Mouse (Mus musculus): ENCODE measurements around the gene Ugt2a1. TPM values are rescaled to one million over a fixed set of nuclear protein-coding genes. Genes with fewer than 3 reads are reported as not detected.
"Not testable (repeated sequence)": the region's sequence is repeated elsewhere in the genome, so short reads cannot be mapped to it uniquely, and the experiment has no call there.

Ugt2a1 gene
- total RNA-seq, 1 experiment from 2014 or later = not detected

DNA sequence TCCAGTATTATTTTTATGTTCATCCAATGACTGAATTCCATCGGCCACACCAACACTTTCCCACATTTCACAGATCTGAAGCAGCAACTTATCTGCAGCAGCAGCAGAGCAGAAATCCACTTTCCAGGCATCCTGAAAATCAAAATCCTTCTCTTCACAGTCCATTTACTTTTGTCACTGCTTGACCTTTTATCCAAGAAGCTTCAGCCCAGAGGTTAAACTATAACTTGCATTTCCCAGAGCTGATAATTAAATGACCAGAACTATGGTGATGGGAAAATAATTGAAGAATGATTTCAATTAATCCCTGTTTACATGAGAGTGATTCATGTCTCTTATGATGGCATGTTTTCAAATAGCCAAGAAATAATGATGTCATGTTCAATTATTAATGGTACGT, 66.6 kb downstream of the Ugt2a1 start, which contains the start of gene Ugt2b38:
Gene Ugt2b38, minus strand, starts transcription at position 163 of the 400 bp plus-strand sequence.
- not testable (repeated sequence) for ATAC-seq (replicated peaks in 1 of 2; ENCODE audit: insufficient read depth in 1 of 2, low FRiP score in 2 of 2, low TSS enrichment in 1 of 2, low read depth in 1 of 2, poor library complexity in 2 of 2, severe bottlenecking in 2 of 2)

Other genes with a start within 250 kb of the Ugt2a1 start
- not detected in 2 replicates for gene Ugt2b37, start 236.1 kb downstream of the Ugt2a1 start, total RNA-seq (2017)
- gene Ugt2a3, start 153.7 kb downstream of the Ugt2a1 start, total RNA-seq (2017) = not detected in 2 replicates
- not detected in 2 replicates for gene Ugt2b38, start 66.7 kb downstream of the Ugt2a1 start, total RNA-seq (2017)
- not detected in 2 replicates for gene Ugt2a2, start 8.6 kb downstream of the Ugt2a1 start, total RNA-seq (2017)
- not detected in 2 replicates for gene Gm43638, start 4.1 kb downstream of the Ugt2a1 start, total RNA-seq (2017)
- not detected in 2 replicates for gene Sult1b1, start 47.3 kb upstream of the Ugt2a1 start, total RNA-seq (2017)
- gene Sult1d1, start 78.2 kb upstream of the Ugt2a1 start, total RNA-seq (2017) = not detected in 2 replicates
- gene Sult1e1, start 100.7 kb upstream of the Ugt2a1 start, total RNA-seq (2017) = not detected in 2 replicates
- not detected in 2 replicates for gene Csn1s1, start 175.3 kb upstream of the Ugt2a1 start, total RNA-seq (2017)
- not detected in 2 replicates for gene Csn2, start 208.8 kb upstream of the Ugt2a1 start, total RNA-seq (2017)

All from hematopoietic stem cell, adult 5-6 weeks (primary cell).